Mouse (Mus musculus): ENCODE data around the gene Depp1.

The Depp1 gene

GRCm38 (mm10) chr6:116650406-116650805 lies at the start of gene Depp1:
TSS of gene Depp1 (plus strand) at chr6:116650609.
- in situ Hi-C loops (cut with MboI, MseI), result no loop called here

DNA sequence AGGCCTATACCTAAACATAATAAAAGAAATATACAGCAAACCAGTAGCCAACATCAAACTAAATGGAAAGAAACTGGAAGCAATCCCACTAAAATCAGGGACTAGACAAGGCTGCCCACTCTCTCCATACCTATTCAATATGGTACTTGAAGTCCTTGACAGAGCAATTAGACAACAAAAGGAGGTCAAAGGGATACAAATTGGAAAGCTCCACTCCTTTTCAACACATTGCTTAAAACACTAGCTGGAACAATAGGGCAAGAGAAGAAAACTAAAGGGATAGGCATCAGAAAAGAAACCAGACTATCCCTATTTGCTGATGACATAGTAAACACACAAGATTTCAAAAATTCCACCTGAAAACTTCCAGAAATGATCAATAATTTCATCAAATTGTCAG lies 49.4 kb upstream of the Depp1 start:
- in situ Hi-C loops (cut with MboI, MseI), result loop anchor here (25.0 kb wide), 1 partner anchor 714 kb away; no protein-coding TSS in a partner anchor

- in situ Hi-C loops (cut with MboI, MseI), result loop anchor here (25.0 kb wide), 1 partner anchor 720 kb away; no protein-coding TSS in a partner anchor
Measured at GRCm38 (mm10) chr6:116607230-116607629, 43.2 kb upstream of the Depp1 start.

DNA sequence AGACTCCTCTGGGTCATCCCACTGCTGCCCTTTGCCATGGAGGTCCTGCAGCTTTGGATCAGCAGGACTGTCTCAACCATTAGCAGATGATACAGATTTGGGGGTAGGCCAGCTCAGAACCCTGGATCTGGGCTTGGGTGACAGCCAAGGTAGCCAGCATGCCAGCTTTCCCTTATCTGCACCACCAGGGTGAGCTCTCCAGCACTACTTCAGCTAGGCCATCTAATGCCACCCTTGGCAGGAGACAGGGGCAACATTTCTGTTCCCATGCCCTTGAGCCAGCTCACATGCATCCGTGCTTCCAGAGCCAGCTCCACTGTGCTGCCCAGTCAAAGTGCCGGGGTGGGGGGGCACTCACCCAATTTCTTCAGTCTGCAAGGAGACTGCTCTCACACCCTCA lies 34.7 kb upstream of the Depp1 start:
- in situ Hi-C loops (cut with MboI, MseI), result loop anchor here (25.0 kb wide), 1 partner anchor 728 kb away; no protein-coding TSS in a partner anchor

DNA sequence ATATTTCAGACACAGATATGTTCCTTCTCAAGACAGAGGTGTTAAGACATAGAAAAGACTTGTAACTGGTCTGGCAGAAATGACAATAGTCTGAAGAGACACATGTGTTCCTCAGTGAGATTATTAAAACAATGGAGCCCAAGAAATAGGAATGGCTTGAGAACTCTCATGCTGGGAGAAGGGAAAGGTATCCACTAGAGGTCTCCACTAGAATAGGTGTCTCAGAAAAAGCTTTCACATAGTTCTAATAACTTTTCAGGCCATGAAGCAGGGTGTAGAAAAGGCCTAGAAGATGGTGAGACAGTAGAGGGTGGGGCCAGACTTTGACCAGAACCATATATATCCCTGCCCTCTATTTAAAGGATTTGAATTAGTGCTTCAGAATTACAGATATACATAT lies 32.3 kb upstream of the Depp1 start:
- in situ Hi-C loops (cut with MboI, MseI), result loop anchor here (25.0 kb wide), 1 partner anchor 731 kb away; no protein-coding TSS in a partner anchor

- in situ Hi-C loops (cut with MboI, MseI), result loop anchor here (25.0 kb wide), 1 partner anchor 734 kb away; no protein-coding TSS in a partner anchor
Measured at GRCm38 (mm10) chr6:116621318-116622023, 28.9 kb upstream of the Depp1 start.

DNA sequence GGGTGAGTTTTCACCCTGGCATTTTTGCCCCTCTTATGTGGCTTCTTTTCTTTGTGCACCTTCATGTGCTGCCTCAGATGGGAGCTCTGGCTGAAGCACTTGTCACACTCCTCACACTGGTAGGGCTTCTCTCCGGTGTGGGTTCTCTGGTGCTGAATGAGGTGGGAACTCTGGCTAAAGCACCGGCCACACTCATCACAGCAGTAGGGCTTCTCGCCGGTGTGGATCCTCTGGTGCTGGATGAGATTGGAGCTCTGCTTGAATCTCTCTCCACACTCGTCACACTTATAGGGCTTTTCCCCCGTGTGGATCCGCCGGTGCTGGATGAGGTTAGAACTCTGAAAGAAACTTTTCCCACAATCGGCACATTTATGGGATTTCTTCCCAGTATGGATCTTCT lies 24.0 kb upstream of the Depp1 start:
- in situ Hi-C loops (cut with MboI, MseI), result loop anchor here (25.0 kb wide), 1 partner anchor 1211 kb away; the partner anchor contains the start of gene Zfp637

- in situ Hi-C loops (cut with MboI, MseI), result loop anchor here (25.0 kb wide), 1 partner anchor 1209 kb away; the partner anchor contains the start of gene Zfp637
Measured at GRCm38 (mm10) chr6:116628095-116628494, 22.3 kb upstream of the Depp1 start.

GRCm38 (mm10) chr6:116628539-116629171 lies 21.8 kb upstream of the Depp1 start, which contains the start of gene Zfp422:
TSS of gene Zfp422 (minus strand) at chr6:116628999.
- in situ Hi-C loops (cut with MboI, MseI), result loop anchor here (25.0 kb wide), 1 partner anchor 1209 kb away; the partner anchor contains the start of gene Zfp637

DNA sequence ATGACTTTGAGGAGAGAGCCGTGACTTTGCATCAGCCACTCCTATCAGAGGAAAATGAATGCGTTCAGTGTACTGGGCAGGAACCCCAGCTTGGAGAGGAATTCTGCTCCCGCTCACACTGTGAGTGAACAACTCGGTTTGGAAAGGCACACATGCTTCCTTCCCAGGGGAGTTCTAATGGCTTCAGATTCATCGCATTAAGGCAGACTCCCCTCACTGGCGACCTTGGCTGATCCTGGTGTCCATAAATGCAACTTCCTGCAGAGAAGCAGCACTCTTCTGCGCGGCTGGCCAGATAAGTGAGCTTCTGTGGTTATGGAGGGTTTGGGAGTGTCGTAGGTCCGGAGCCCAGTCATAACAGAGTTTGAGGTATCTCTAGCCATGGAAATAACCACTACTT lies 20.6 kb upstream of the Depp1 start:
- in situ Hi-C loops (cut with MboI, MseI), result loop anchor here (25.0 kb wide), 1 partner anchor 1208 kb away; the partner anchor contains the start of gene Zfp637

DNA sequence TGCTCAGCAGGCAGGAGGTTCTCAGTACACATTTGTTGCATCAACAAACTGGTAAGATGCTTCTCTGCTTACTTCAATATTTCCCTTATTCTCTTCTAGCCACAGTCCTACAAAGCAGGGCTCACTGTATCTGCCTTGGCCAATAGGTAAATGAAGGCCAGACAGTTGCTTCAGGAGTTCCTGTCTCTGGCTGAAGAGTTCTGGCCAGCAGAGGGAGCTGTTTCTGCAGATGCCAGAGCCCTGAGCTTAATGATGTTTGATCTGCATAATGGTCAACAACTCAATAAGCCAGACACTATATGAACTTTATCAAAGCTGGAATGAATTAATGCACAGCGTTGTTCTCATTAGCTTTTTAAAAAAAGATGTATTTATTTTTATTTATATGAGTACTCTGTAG lies 18.3 kb upstream of the Depp1 start:
- in situ Hi-C loops (cut with MboI, MseI), result loop anchor here (25.0 kb wide), 1 partner anchor 1205 kb away; the partner anchor contains the start of gene Zfp637

- in situ Hi-C loops (cut with MboI, MseI), result loop anchor here (25.0 kb wide), 1 partner anchor 1203 kb away; the partner anchor contains the start of gene Zfp637
Measured at GRCm38 (mm10) chr6:116633741-116634695, 16.4 kb upstream of the Depp1 start.

- in situ Hi-C loops (cut with MboI, MseI), result loop anchor here (25.0 kb wide), 1 partner anchor 1202 kb away; the partner anchor contains the start of gene Zfp637
Measured at GRCm38 (mm10) chr6:116635251-116636180, 14.9 kb upstream of the Depp1 start.

- in situ Hi-C loops (cut with MboI, MseI), result loop anchor here (25.0 kb wide), 1 partner anchor 1201 kb away; the partner anchor contains the start of gene Zfp637
Measured at GRCm38 (mm10) chr6:116636581-116637235, 13.7 kb upstream of the Depp1 start.

- in situ Hi-C loops (cut with MboI, MseI), result loop anchor here (25.0 kb wide), 1 partner anchor 1200 kb away; the partner anchor contains the start of gene Zfp637
Measured at GRCm38 (mm10) chr6:116637496-116637895, 12.9 kb upstream of the Depp1 start.

GRCm38 (mm10) chr6:116638871-116639270 lies 11.5 kb upstream of the Depp1 start:
- in situ Hi-C loops (cut with MboI, MseI), result loop anchor here (25.0 kb wide), 1 partner anchor 1198 kb away; the partner anchor contains the start of gene Zfp637

- in situ Hi-C loops (cut with MboI, MseI), result loop anchor here (25.0 kb wide), 1 partner anchor 1198 kb away; the partner anchor contains the start of gene Zfp637
Measured at GRCm38 (mm10) chr6:116639663-116640062, 10.7 kb upstream of the Depp1 start.

DNA sequence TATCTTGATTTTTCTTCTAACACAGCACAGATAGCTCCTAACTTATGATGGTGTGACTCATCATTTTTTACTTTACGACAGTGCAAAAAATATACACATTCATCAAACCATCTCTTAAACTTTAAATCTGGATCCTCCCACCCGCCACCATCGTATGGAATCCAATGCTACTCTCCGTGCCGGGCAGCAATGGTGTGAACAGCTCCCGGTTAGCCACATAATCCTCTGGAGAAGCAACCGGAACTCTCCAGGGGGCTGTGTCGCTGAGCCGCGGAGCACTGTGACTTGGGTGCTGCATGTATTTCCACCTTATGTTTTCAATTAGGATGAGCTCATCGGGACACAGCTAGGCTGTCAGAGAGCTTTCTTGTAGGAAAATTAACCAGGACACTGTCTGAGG lies 7.5 kb upstream of the Depp1 start:
- in situ Hi-C loops (cut with MboI, MseI), result loop anchor here (25.0 kb wide), 1 partner anchor 1194 kb away; the partner anchor contains the start of gene Zfp637

GRCm38 (mm10) chr6:116643881-116644280 lies 6.5 kb upstream of the Depp1 start:
- in situ Hi-C loops (cut with MboI, MseI), result loop anchor here (25.0 kb wide), 1 partner anchor 1193 kb away; the partner anchor contains the start of gene Zfp637

All from regulatory T cell (primary cell).